Mouse (Mus musculus): ENCODE results near the gene Rgs5.

Gene Rgs5

GRCm38 (mm10) chr1:169726319-169726718, 71.0 kb downstream of the Rgs5 start:
- DNase-seq (ENCODE audit: low read depth) = no peak

DNA sequence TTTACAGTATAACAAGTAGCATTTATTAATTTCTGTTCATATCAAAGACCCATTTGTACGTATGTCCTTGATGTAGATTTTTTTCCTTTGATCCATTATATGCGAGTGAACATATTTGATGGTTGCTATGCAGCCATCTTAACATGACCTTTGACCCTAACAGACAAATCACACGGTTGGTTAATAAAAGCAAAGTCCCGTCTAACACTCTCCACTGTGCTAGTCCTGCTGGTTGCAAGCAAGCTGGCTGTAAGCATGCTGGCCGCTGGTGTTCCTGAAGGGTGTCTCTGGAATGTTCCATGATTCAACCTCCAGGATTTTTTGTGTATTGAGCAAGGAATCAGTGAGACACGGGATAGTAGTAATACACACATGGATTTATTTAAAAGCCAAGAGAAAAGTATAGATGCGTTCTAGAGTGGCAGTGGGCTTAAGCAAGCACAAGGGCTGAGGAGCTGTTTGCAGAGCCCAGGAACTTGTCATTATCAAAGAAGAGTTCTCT, 75.3 kb downstream of the Rgs5 start:
- no peak for DNase-seq (ENCODE audit: low read depth)

DNA sequence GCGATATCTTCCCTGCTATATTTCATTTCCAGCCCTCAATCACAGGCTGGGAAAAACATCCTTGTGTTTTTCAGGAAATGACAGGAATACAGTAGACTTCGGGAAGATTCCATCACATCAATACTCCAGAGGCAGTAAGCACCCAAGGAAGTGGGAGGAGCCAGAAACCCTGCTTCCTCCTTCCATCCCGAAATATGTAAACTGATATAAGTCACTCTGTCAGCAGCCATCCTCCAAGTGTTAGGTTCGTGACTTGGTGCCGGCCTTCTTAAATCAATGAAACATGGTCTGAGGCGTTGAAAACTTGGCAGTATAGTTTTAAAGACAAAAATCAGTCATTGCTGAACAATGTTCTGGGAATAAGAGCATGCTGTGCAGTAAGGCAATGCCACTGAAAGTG, 80.8 kb downstream of the Rgs5 start:
- no peak for DNase-seq (ENCODE audit: low read depth)

DNA sequence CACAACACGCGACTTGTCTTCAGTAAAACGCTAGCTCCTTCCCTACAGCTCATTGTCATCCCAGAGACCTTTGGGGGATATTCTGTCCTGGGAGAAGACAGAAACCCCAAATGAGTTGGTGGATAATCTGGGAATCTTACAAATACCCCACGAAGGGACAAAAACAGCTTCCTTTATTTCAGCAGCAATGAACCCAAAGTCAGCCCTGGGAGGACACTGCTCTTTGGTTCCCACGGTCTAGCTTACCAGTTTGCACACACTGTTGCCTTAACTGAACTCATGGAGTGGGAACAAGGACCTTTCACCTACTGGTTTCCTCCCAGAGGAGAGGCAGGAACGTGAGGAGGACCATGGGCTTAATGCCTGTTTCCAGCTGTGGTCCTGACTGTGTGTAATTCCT, 81.9 kb downstream of the Rgs5 start:
- no peak for DNase-seq (ENCODE audit: low read depth)

DNA sequence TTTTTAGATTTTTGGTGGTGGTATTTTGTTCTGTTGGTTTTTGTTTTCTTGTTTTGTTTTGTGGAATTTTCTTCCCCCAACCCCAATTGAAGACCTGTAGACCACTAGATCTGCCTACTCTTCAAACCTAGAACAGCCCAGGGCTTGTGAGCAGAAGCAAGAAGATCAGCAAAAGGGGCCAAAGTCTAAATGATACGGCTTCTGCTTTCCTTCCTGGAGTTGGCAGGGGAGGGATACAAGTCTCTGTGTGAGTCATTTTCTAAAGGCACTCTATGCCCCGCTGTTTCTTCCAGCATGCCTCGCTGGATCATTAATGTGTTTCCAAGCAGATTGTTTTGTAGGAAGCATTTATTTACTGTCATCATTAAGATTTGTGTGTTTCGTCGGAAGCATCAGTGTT, 85.8 kb downstream of the Rgs5 start:
- DNase-seq (ENCODE audit: low read depth) = no peak
